Mouse (Mus musculus) cerebellum, adult 2 months (tissue): ENCODE results near the gene Traf2.

Experiments used
- CTCF ChIP-seq: fragments of 200-500 bp; IDR thresholded peaks from 2 replicates; pipeline ENCODE4 v1.5.1; 2011; ENCODE audit warnings: low read depth, mild to moderate bottlenecking, control low read depth, low read length, moderate library complexity, borderline replicate concordance; ENCODE audit not compliant: insufficient read depth
- POLR2A ChIP-seq: fragments of 200-500 bp; IDR thresholded peaks from 2 replicates; pipeline ENCODE4 v1.6.1; 2011; ENCODE audit warnings: low read length, control low read depth, borderline replicate concordance; ENCODE audit not compliant: insufficient read depth

DNA sequence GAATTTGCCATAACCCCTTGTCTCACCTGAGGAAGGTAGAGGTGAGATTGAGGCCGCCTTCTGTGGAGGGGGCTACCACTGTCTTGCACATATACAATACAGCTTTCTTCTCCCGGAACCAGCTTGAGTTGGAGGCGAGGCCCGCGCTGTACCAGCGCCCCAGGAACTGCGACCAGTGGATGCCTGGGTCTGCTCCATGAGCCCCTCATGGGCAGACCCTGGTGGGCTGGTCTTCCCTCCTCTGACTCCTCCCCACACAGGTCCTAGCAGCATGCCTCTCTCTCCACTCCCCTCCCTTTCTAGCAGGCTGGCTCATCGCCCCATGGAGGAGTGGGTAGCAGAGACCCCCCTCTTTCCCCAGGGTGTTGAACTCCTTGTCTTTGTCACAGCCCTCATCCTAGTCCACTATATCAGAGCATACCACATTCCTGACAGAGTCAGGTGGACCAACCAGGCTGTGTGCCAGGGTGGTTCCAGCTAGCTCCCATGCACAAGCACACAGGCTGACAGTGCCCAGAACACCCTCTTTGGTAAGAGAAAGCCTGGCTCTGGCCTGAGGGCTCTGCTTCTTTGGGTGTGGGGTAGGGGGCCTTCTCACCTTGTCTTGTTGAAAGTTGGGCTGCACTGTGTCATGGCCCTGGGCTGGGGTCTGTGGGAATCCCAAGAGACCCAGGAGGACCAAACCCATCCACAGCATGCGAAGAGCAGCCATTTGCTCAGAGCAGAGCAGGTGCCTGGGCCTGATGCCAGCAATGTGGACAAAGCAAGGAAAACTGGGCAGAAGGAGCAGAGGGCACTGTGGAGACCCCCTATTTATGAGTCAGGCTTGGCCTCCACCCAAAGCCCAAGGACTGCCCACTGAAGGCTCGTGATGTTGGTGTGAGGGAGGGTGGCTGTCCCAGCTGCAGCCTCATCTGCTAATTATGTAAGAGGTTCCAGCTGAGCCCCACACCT, 77.5 kb downstream of the Traf2 start:
- no peak for TF ChIP-seq CTCF
- TF ChIP-seq POLR2A, result no peak
